Mouse (Mus musculus) C2C12 (cell line): Measurements from ENCODE around the gene Lurap1l. TPM values are rescaled to one million over a fixed set of nuclear protein-coding genes. Genes with fewer than 3 reads are reported as not detected.

ENCODE experiments used
- H3K27me3 ChIP-seq: one replicate; pipeline ENCODE4 v1.6.1; 2011; ENCODE audit not compliant: control insufficient read depth, insufficient read depth, insufficient read length
- H3K36me3 ChIP-seq: one replicate; pipeline ENCODE4 v1.6.1; 2011; ENCODE audit not compliant: control insufficient read depth, insufficient read depth
- H3K4me3 ChIP-seq: one replicate; pipeline ENCODE4 v1.5.1; 2011; ENCODE audit warnings: mild to moderate bottlenecking, control low read depth; ENCODE audit not compliant: poor library complexity, insufficient read depth, severe bottlenecking
- H3K79me2 ChIP-seq: one replicate; pipeline ENCODE4 v1.6.1; 2011; ENCODE audit not compliant: control insufficient read depth, insufficient read depth
- H3K79me3 ChIP-seq: one replicate; pipeline ENCODE4 v1.6.1; 2011; ENCODE audit warnings: low read depth, control low read depth
- H3ac ChIP-seq: one replicate; pipeline ENCODE3; 2011; ENCODE audit warnings: low read depth; ENCODE audit not compliant: control insufficient read depth, insufficient read length
- CEBPB ChIP-seq: IDR thresholded peaks from one replicate; pipeline ENCODE4 v1.6.1; 2011; ENCODE audit warnings: low read depth, mild to moderate bottlenecking, control low read depth, moderate library complexity
- CTCF ChIP-seq: IDR thresholded peaks from one replicate; pipeline ENCODE4 v1.5.1; 2011; ENCODE audit not compliant: control insufficient read depth, insufficient read depth, insufficient read length
- FOSL1 ChIP-seq: IDR thresholded peaks from one replicate; pipeline ENCODE4 v1.8.0; 2011; ENCODE audit warnings: mild to moderate bottlenecking, low read length; ENCODE audit not compliant: poor library complexity, insufficient read depth, severe bottlenecking
- MAX ChIP-seq: IDR thresholded peaks from one replicate; pipeline ENCODE4 v1.6.1; 2011; ENCODE audit warnings: mild to moderate bottlenecking, control low read depth
- MYOD1 ChIP-seq: IDR thresholded peaks from one replicate; pipeline ENCODE4 v1.6.1; 2011; ENCODE audit warnings: low read depth; ENCODE audit not compliant: control insufficient read depth, insufficient read length
- MYOG ChIP-seq: IDR thresholded peaks from one replicate; pipeline ENCODE4 v1.6.1; 2011; ENCODE audit not compliant: control insufficient read depth, insufficient read length; ENCODE audit errors: extremely low read depth
- USF1 ChIP-seq: IDR thresholded peaks from one replicate; pipeline ENCODE4 v1.6.1; 2011; ENCODE audit warnings: low read depth, mild to moderate bottlenecking, control low read depth, moderate library complexity
- polyA plus RNA-seq: library from polyadenylated mRNA; unstranded; fragments of >200 nt; fragmentation: generic; extraction: Trizol; gene quantifications from one replicate; pipeline ENCODE4 v1.2.1, GENCODE M21; 2012; ENCODE audit warnings: missing spikeins

Lurap1l gene
- polyA plus RNA-seq, 1 experiment: 42.9 TPM

GRCm38 (mm10) chr4:80891004-80891403 is 19.4 kb upstream of the Lurap1l start:
- TF ChIP-seq CTCF (no peak), MYOD1 (no peak), CEBPB (no peak), USF1 (no peak), MYOG (no peak), FOSL1 (no peak), MAX (no peak)
- H3K79me2 ChIP-seq: no peaks in the 10 kb centered on the region

GRCm38 (mm10) chr4:80895278-80895894 is 15.1 kb upstream of the Lurap1l start:
- Histone ChIP-seq H3K27me3 (no peaks in the 10 kb centered on the region), H3ac (no peak overlapping the region), H3K36me3 (no peaks in the 10 kb centered on the region), H3K79me2 (no peaks in the 10 kb centered on the region), H3K79me3 (no peaks in the 10 kb centered on the region), H3K4me3 (no peak overlapping the region)
- TF ChIP-seq MYOD1 (no peak), FOSL1 (no peak), MAX (no peak), CEBPB (no peak)

More at GRCm38 (mm10) chr4:80891004-80891403, 19.4 kb upstream of the Lurap1l start:
- H3K4me3 ChIP-seq: no peak overlapping the region
- no peaks in the 10 kb centered on the region for H3K79me3 ChIP-seq
- no peak overlapping the region for H3ac ChIP-seq
- no peaks in the 10 kb centered on the region for H3K36me3 ChIP-seq
- no peaks in the 10 kb centered on the region for H3K27me3 ChIP-seq

- Histone ChIP-seq H3ac (no peak overlapping the region), H3K4me3 (no peak overlapping the region), H3K79me2 (peaks cover 14% of the 10 kb centered on the region), H3K36me3 (no peaks in the 10 kb centered on the region), H3K27me3 (no peaks in the 10 kb centered on the region), H3K79me3 (peaks cover 8% of the 10 kb centered on the region)
- no peak for TF ChIP-seq FOSL1
- no peak for TF ChIP-seq CTCF
- TF ChIP-seq MYOD1: no peak
- no peak for TF ChIP-seq USF1
- TF ChIP-seq MAX: no peak
- TF ChIP-seq CEBPB: no peak
- TF ChIP-seq MYOG: no peak
Measured at GRCm38 (mm10) chr4:80906726-80907125, 3.7 kb upstream of the Lurap1l start.

- H3K27me3 ChIP-seq: no peaks in the 10 kb centered on the region
- TF ChIP-seq CTCF: no peak
- TF ChIP-seq USF1: no peak
- TF ChIP-seq MYOD1: no peak
- TF ChIP-seq MYOG: no peak
- TF ChIP-seq MAX: no peak
- no peak for TF ChIP-seq FOSL1
- no peak for TF ChIP-seq CEBPB
Measured at GRCm38 (mm10) chr4:80907973-80908372, 2.5 kb upstream of the Lurap1l start.

GRCm38 (mm10) chr4:80908902-80909301 is 1.5 kb upstream of the Lurap1l start:
- no peak for TF ChIP-seq USF1
- TF ChIP-seq CEBPB: peak; percentile 24
- no peak for TF ChIP-seq FOSL1
- TF ChIP-seq CTCF: no peak
- no peak for TF ChIP-seq MYOG
- Histone ChIP-seq H3K36me3 (peaks cover 11% of the 10 kb centered on the region), H3ac (no peak overlapping the region), H3K4me3 (no peak overlapping the region), H3K79me3 (peaks cover 29% of the 10 kb centered on the region), H3K79me2 (peaks cover 36% of the 10 kb centered on the region), H3K27me3 (no peaks in the 10 kb centered on the region)

More at GRCm38 (mm10) chr4:80907973-80908372, 2.5 kb upstream of the Lurap1l start:
- H3K79me3 ChIP-seq: peaks cover 19% of the 10 kb centered on the region
- H3K79me2 ChIP-seq: peaks cover 27% of the 10 kb centered on the region
- H3ac ChIP-seq: no peak overlapping the region
- H3K36me3 ChIP-seq: peaks cover 3% of the 10 kb centered on the region
- H3K4me3 ChIP-seq: no peak overlapping the region
